Mouse (Mus musculus) granulocyte monocyte progenitor cell, adult 5-6 weeks (primary cell): ENCODE measurements around the gene Ubl4a. TPM values are rescaled to one million over a fixed set of nuclear protein-coding genes. Genes with fewer than 3 reads are reported as not detected.
"Not testable (repeated sequence)": the region's sequence is repeated elsewhere in the genome, so short reads cannot be mapped to it uniquely, and the experiment has no call there.

ENCODE experiments used
- ATAC-seq: replicated peaks from 2 replicates; pipeline ENCODE4 v1.8.0; 2016; ENCODE audit warnings: mild to moderate bottlenecking, moderate TSS enrichment, inconsistent platforms; ENCODE audit not compliant: poor library complexity, severe bottlenecking
- total RNA-seq, 2 experiments: library from RNA; stranded (forward) in 1 of 2; stranded (reverse) in 1 of 2; fragments of 200-712, 200-1000 nt in 1 of 2; fragments of >200 nt in 1 of 2; fragmentation: Nextera tagmentation in 1 of 2; gene quantifications; 2 replicates each; pipeline ENCODE4 v1.2.3; 2014 to 2017

The Ubl4a gene
- total RNA-seq (2014; fragmentation: Nextera tagmentation) = 49.7 and 50.3 TPM in 2 replicates
- 15.8 and 17.3 TPM in 2 replicates for total RNA-seq (2017)

- peak; percentile 95 for ATAC-seq
These were observed at the start of gene Ubl4a, which contains the start of gene Slc10a3 for GRCm38 (mm10) chrX:74372888-74373549. Gene Ubl4a, minus strand, starts transcription at chrX:74373218. Gene Slc10a3, minus strand, starts transcription at chrX:74373349.

- ATAC-seq = peak; percentile 97
These were observed 40.4 kb upstream of the Ubl4a start for GRCm38 (mm10) chrX:74413377-74413776.

GRCm38 (mm10) chrX:74408340-74408739 lies 35.3 kb upstream of the Ubl4a start:
- ATAC-seq = no peak

- no peak for ATAC-seq
These were observed 27.1 kb upstream of the Ubl4a start for GRCm38 (mm10) chrX:74400136-74400535.

- ATAC-seq = peak; percentile 100
These were observed 19.8 kb upstream of the Ubl4a start, which contains the start of the genes Fam3a and Ikbkg for GRCm38 (mm10) chrX:74392535-74393443. Gene Fam3a, minus strand, starts transcription at chrX:74393272. Gene Ikbkg, plus strand, starts transcription at chrX:74393290.

- ATAC-seq = no peak
These were observed 15.1 kb upstream of the Ubl4a start for GRCm38 (mm10) chrX:74388153-74388552.

- no peak for ATAC-seq
These were observed 11.4 kb upstream of the Ubl4a start for GRCm38 (mm10) chrX:74384451-74384850.

GRCm38 (mm10) chrX:74368209-74368909 lies 4.7 kb downstream of the Ubl4a start:
- peak; percentile 65 for ATAC-seq

GRCm38 (mm10) chrX:74367512-74367911 lies 5.5 kb downstream of the Ubl4a start:
- no peak for ATAC-seq

- ATAC-seq = no peak
These were observed 13.8 kb downstream of the Ubl4a start for GRCm38 (mm10) chrX:74359171-74359570.

GRCm38 (mm10) chrX:74357069-74357468 lies 15.9 kb downstream of the Ubl4a start:
- not testable (repeated sequence) for ATAC-seq

- ATAC-seq = peak; percentile 100
These were observed 19.6 kb downstream of the Ubl4a start, which contains the start of gene Lage3 for GRCm38 (mm10) chrX:74353467-74353770. Gene Lage3, minus strand, starts transcription at chrX:74353618.

- 0 out of 2 replicates have a peak, but pooled peaks have one; percentile 12 for ATAC-seq
These were observed 20.2 kb downstream of the Ubl4a start for GRCm38 (mm10) chrX:74352645-74353466.

GRCm38 (mm10) chrX:74330166-74330930 lies 42.7 kb downstream of the Ubl4a start:
- ATAC-seq = no peak

GRCm38 (mm10) chrX:74329215-74329671 lies 43.8 kb downstream of the Ubl4a start:
- ATAC-seq = no peak

GRCm38 (mm10) chrX:74328725-74329161 lies 44.3 kb downstream of the Ubl4a start, which contains the start of gene Plxna3:
Gene Plxna3, plus strand, starts transcription at chrX:74329066.
- peak; percentile 94 for ATAC-seq
